Mouse (Mus musculus): Measurements from ENCODE around the gene Lrrc29. TPM values are rescaled to one million over a fixed set of nuclear protein-coding genes. Genes with fewer than 3 reads are reported as not detected.

Lrrc29 gene
- total and polyA plus RNA-seq, 2 experiments = 3.0 to 12.9 TPM

DNA sequence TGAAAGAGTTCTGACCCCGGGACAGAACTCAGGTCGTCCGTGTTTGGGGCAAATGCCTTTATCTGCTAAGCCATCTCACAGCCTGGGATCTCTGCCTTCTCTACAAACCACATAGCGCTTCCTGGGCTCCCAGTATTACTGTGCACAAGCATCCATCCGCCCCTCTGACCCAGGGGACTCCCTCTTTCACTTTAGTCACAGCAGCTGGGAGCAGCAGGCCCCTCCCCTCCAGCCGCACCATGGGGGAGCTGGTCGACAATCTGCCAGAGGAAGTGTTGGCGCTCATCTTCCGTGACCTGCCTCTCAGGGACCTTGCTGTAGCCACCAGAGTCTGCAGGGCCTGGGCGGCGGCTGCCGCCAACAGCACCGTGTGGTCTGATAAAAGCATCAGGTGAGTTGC, 59.3 kb downstream of the Lrrc29 start:
- Histone ChIP-seq H3K4me1 (ENCODE audit: control insufficient read depth, insufficient read depth, low read length) (peaks cover 20% of the 10 kb centered on the region), H3K27me3 (ENCODE audit: control insufficient read depth, insufficient read depth, low read length) (no peaks in the 10 kb centered on the region)

DNA sequence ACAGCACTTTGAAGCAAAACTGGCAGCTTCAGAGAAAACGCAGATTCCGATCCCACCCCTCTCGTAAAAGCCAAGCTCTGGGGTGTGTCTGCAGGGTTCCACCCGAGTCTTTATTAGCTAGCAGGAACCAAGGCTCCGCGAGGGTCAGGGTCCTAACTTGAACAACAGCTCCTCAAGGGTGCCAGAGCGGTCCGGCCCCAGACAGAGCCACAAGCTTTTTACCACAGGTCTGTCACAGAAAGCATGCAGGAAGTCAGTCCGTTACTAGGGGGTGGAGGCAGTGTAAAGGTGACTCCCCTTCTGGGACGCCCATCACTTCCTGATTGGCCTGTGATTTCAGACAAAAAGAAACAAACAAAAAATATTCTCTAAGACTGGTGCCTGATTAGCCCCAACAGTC, 61.0 kb downstream of the Lrrc29 start:
- peak; percentile 78 for DNase-seq (ENCODE audit: extremely low read depth, low read depth, low spot score)

More for the DNA sequence above, 59.3 kb downstream of the Lrrc29 start:
- Histone ChIP-seq H3K27ac (replicated peaks; ENCODE audit: insufficient read depth, low read depth, low read length) (no peak overlapping the region), H3K36me3 (ENCODE audit: control insufficient read depth, insufficient read depth, low read length) (no peaks in the 10 kb centered on the region), H3K4me3 (ENCODE audit: insufficient read depth, low read depth, low read length) (no peak overlapping the region), H3K79me2 (ENCODE audit: control insufficient read depth, insufficient read depth, low read length) (peaks cover 14% of the 10 kb centered on the region), H3K9ac (ENCODE audit: low read depth, low read length) (no peak overlapping the region)
- TF ChIP-seq CTCF (IDR thresholded peaks at IDR 0.05; ENCODE audit: low read depth, low read length) (no peak), POLR2A (IDR thresholded peaks at IDR 0.05; ENCODE audit: extremely low read depth, insufficient read depth, low read length) (no peak)
- DNase-seq (ENCODE audit: extremely low read depth, low read depth, low spot score) = no peak
- 88% methylated on average over 13 of the region's 13 CpGs for WGBS

DNA sequence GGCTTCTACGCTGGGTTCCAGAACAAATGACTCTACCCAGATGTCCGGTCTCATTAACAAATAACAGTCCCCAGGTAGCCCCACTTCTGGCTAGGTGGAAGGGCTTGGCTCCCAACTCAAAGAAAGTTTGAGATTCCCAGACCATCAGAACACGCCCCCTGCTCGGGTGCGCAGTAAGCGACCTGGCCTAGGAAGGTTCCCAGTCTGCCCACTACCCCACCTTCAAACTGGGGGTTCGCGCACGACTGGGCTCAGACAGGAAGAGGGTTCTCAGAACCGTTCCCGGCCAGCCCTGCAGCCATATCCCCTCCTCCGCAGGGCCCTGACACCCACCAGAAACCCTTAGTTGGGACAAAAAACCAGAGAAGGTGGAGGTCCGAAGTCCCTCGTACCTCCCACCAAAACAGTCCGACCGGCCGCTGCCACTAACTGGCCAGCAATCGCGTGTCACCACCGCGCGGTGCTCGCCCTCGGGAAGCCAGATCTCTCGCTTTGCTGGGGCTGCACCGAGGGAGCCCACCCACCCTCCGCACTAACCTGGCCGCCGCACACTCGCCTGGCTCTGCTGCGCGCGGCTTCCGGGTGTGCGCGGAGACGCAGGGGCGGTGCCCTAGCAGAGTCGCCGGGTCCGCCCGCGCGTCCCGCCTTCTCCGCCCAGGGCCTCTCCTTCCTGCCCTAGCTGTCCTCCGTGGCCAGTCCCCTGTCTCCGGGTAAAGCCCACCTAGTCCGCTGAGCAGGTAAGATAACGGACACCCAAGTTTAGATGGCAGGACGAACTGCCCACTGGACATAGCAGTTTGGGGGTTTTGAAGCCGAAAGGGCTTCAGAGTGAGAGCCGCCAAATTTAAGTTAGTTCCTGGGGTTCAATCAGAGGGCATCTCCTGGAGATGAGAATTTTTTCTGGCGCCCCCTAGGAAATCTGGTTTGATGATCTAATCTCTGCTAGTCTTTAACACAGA, 61.8 kb downstream of the Lrrc29 start, which contains the start of the genes Tradd and Fbxl8:
Gene Tradd, minus strand, starts transcription at position 586 of the 959 bp plus-strand sequence.
Gene Fbxl8, plus strand, starts transcription at position 625 of the 959 bp plus-strand sequence.
- Histone ChIP-seq H3K27me3 (ENCODE audit: control insufficient read depth, insufficient read depth, low read length) (no peaks in the 10 kb centered on the region), H3K4me3 (ENCODE audit: insufficient read depth, low read depth, low read length) (peak within 1 kb of the TSS; percentile 92), H3K36me3 (ENCODE audit: control insufficient read depth, insufficient read depth, low read length) (no peaks in the 10 kb centered on the region), H3K9ac (ENCODE audit: low read depth, low read length) (peak within 1 kb of the TSS; percentile 92), H3K79me2 (ENCODE audit: control insufficient read depth, insufficient read depth, low read length) (peaks cover 14% of the 10 kb centered on the region), H3K4me1 (ENCODE audit: control insufficient read depth, insufficient read depth, low read length) (peaks cover 16% of the 10 kb centered on the region; the same call in 1 of the 2 replicates), H3K27ac (replicated peaks; ENCODE audit: insufficient read depth, low read depth, low read length) (peak within 1 kb of the TSS; percentile 73)
- 1% methylated on average over 54 of the region's 54 CpGs for WGBS
- TF ChIP-seq CTCF (IDR thresholded peaks at IDR 0.05; ENCODE audit: low read depth, low read length) (no peak), POLR2A (IDR thresholded peaks at IDR 0.05; ENCODE audit: extremely low read depth, insufficient read depth, low read length) (peak; percentile 58; the same call in 1 of the 2 replicates)
- peak; percentile 65 for DNase-seq (ENCODE audit: extremely low read depth, low read depth, low spot score)

More for the DNA sequence above, 61.0 kb downstream of the Lrrc29 start:
- no peak for TF ChIP-seq POLR2A (IDR thresholded peaks at IDR 0.05; ENCODE audit: extremely low read depth, insufficient read depth, low read length)
- TF ChIP-seq CTCF (IDR thresholded peaks at IDR 0.05; ENCODE audit: low read depth, low read length) = no peak
- Histone ChIP-seq H3K4me1 (ENCODE audit: control insufficient read depth, insufficient read depth, low read length) (peaks cover 16% of the 10 kb centered on the region), H3K27me3 (ENCODE audit: control insufficient read depth, insufficient read depth, low read length) (no peaks in the 10 kb centered on the region), H3K4me3 (ENCODE audit: insufficient read depth, low read depth, low read length) (peak overlapping the region; percentile 92), H3K79me2 (ENCODE audit: control insufficient read depth, insufficient read depth, low read length) (peaks cover 14% of the 10 kb centered on the region), H3K9ac (ENCODE audit: low read depth, low read length) (peak overlapping the region; percentile 30), H3K36me3 (ENCODE audit: control insufficient read depth, insufficient read depth, low read length) (no peaks in the 10 kb centered on the region), H3K27ac (replicated peaks; ENCODE audit: insufficient read depth, low read depth, low read length) (peak overlapping the region; percentile 73)
- 12% methylated on average over 10 of the region's 10 CpGs for WGBS

DNA sequence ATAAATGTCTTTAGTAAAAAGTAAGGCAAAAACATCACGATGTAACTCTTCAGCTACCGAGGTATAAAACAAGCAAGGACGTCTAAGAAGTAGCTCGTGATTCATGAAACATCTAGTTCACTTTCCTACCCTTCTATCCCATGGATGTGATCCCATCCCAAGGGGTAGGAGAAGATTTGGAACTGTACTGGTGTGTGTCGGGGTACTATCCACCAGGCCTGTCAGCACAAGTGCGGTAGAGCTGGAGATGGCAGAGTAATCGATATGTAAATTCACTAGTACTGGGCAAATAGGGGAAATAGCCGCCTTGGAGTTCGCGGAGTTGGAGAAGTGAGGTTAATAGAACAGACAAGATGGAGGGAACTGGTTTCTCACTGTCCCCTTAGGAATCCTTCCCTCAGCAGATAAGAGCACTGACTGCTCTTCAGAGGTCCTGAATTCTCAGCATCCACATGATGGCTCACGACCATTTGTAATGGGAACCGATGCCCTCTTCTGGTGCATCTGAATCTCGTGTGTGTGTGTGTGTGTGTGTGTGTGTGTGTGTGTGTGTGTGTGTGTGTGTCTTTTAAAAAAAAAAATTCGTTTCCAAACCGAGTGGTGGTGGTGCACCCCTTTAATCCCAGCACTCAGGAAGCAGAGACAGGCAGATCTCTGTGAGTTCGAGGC, 62.7 kb downstream of the Lrrc29 start:
- H3K27ac ChIP-seq (replicated peaks; ENCODE audit: insufficient read depth, low read depth, low read length) = no peak overlapping the region
- H3K36me3 ChIP-seq (ENCODE audit: control insufficient read depth, insufficient read depth, low read length) = no peaks in the 10 kb centered on the region
- peaks cover 15% of the 10 kb centered on the region; the same call in 1 of the 2 replicates for H3K4me1 ChIP-seq (ENCODE audit: control insufficient read depth, insufficient read depth, low read length)
- H3K79me2 ChIP-seq (ENCODE audit: control insufficient read depth, insufficient read depth, low read length) = peaks cover 13% of the 10 kb centered on the region
- DNase-seq (ENCODE audit: extremely low read depth, low read depth, low spot score) = no peak
- H3K4me3 ChIP-seq (ENCODE audit: insufficient read depth, low read depth, low read length) = no peak overlapping the region
- no peak overlapping the region for H3K9ac ChIP-seq (ENCODE audit: low read depth, low read length)
- 45% methylated on average over 16 of the region's 16 CpGs for WGBS
- TF ChIP-seq POLR2A (IDR thresholded peaks at IDR 0.05; ENCODE audit: extremely low read depth, insufficient read depth, low read length) = no peak
- no peak for TF ChIP-seq CTCF (IDR thresholded peaks at IDR 0.05; ENCODE audit: low read depth, low read length)
- no peaks in the 10 kb centered on the region for H3K27me3 ChIP-seq (ENCODE audit: control insufficient read depth, insufficient read depth, low read length)

Other genes with a start within 250 kb of the Lrrc29 start
- 271 and 504 TPM in 2 replicates for gene Ces3b, start 242.5 kb downstream of the Lrrc29 start, total RNA-seq (2014; rRNA removed)
- gene Ces3b, start 242.5 kb downstream of the Lrrc29 start, polyA plus RNA-seq (2012; rRNA removed) = 213 and 453 TPM in 2 replicates
- 0.13 and 0.55 TPM in 2 replicates for gene Ces4a, start 194.5 kb downstream of the Lrrc29 start, total RNA-seq (2014; rRNA removed)
- 0.09 and 0.93 TPM in 2 replicates for gene Ces4a, start 194.5 kb downstream of the Lrrc29 start, polyA plus RNA-seq (2012; rRNA removed)
- 13.2 and 15.7 TPM in 2 replicates for gene Cbfb, start 155.6 kb downstream of the Lrrc29 start, total RNA-seq (2014; rRNA removed)
- 1.8 and 2.8 TPM in 2 replicates for gene Cbfb, start 155.6 kb downstream of the Lrrc29 start, polyA plus RNA-seq (2012; rRNA removed)
- 67.3 and 67.5 TPM in 2 replicates for gene D230025D16Rik, start 101.1 kb downstream of the Lrrc29 start, total RNA-seq (2014; rRNA removed)
- 39.0 and 54.9 TPM in 2 replicates for gene D230025D16Rik, start 101.1 kb downstream of the Lrrc29 start, polyA plus RNA-seq (2012; rRNA removed)
- gene B3gnt9, start 71.1 kb downstream of the Lrrc29 start, total RNA-seq (2014; rRNA removed) = 0.74 and 0.87 TPM in 2 replicates
- gene B3gnt9, start 71.1 kb downstream of the Lrrc29 start, polyA plus RNA-seq (2012; rRNA removed) = 1.2 and 1.4 TPM in 2 replicates
- 11.8 and 12.3 TPM in 2 replicates for gene Tradd, start 61.7 kb downstream of the Lrrc29 start, total RNA-seq (2014; rRNA removed)
- gene Tradd, start 61.7 kb downstream of the Lrrc29 start, polyA plus RNA-seq (2012; rRNA removed) = 16.1 and 18.6 TPM in 2 replicates
- gene Fbxl8, start 61.6 kb downstream of the Lrrc29 start, total RNA-seq (2014; rRNA removed) = 1.9 and 3.4 TPM in 2 replicates
- gene Fbxl8, start 61.6 kb downstream of the Lrrc29 start, polyA plus RNA-seq (2012; rRNA removed) = 6.7 and 7.3 TPM in 2 replicates
- gene Hsf4, start 56.5 kb downstream of the Lrrc29 start, total RNA-seq (2014; rRNA removed) = 4.4 and 4.8 TPM in 2 replicates
- gene Hsf4, start 56.5 kb downstream of the Lrrc29 start, polyA plus RNA-seq (2012; rRNA removed) = 9.4 and 11.0 TPM in 2 replicates
- 0.27 and 0.37 TPM in 2 replicates for gene Nol3, start 50.1 kb downstream of the Lrrc29 start, total RNA-seq (2014; rRNA removed)
- gene Nol3, start 50.1 kb downstream of the Lrrc29 start, polyA plus RNA-seq (2012; rRNA removed) = 0.40 and 0.43 TPM in 2 replicates
- gene 4931428F04Rik, start 36.4 kb downstream of the Lrrc29 start, total RNA-seq (2014; rRNA removed) = 0.46 and 1.0 TPM in 2 replicates
- 0.92 and 1.7 TPM in 2 replicates for gene 4931428F04Rik, start 36.4 kb downstream of the Lrrc29 start, polyA plus RNA-seq (2012; rRNA removed)
- 3.6 TPM in 2 replicates for gene Exoc3l, start 30.2 kb downstream of the Lrrc29 start, total RNA-seq (2014; rRNA removed)
- 4.6 and 9.3 TPM in 2 replicates for gene Exoc3l, start 30.2 kb downstream of the Lrrc29 start, polyA plus RNA-seq (2012; rRNA removed)
- gene E2f4, start 28.6 kb downstream of the Lrrc29 start, total RNA-seq (2014; rRNA removed) = 4.4 and 7.2 TPM in 2 replicates
- 41.7 and 59.0 TPM in 2 replicates for gene E2f4, start 28.6 kb downstream of the Lrrc29 start, polyA plus RNA-seq (2012; rRNA removed)
- gene Elmo3, start 20.7 kb downstream of the Lrrc29 start, total RNA-seq (2014; rRNA removed) = 16.8 and 19.5 TPM in 2 replicates
- 32.4 and 33.4 TPM in 2 replicates for gene Elmo3, start 20.7 kb downstream of the Lrrc29 start, polyA plus RNA-seq (2012; rRNA removed)
- gene Tmem208, start 76 bp upstream of the Lrrc29 start, total RNA-seq (2014; rRNA removed) = 97.9 and 104 TPM in 2 replicates
- 87.5 and 90.9 TPM in 2 replicates for gene Tmem208, start 76 bp upstream of the Lrrc29 start, polyA plus RNA-seq (2012; rRNA removed)
- gene Fhod1, start 21.7 kb upstream of the Lrrc29 start, total RNA-seq (2014; rRNA removed) = 1.7 and 1.9 TPM in 2 replicates
- gene Fhod1, start 21.7 kb upstream of the Lrrc29 start, polyA plus RNA-seq (2012; rRNA removed) = 3.2 and 7.8 TPM in 2 replicates
- gene Slc9a5, start 22.6 kb upstream of the Lrrc29 start, total RNA-seq (2014; rRNA removed) = under 0.01 and 0.20 TPM in 2 replicates
- 0.15 and 0.53 TPM in 2 replicates for gene Slc9a5, start 22.6 kb upstream of the Lrrc29 start, polyA plus RNA-seq (2012; rRNA removed)
- under 0.01 and 0.13 TPM in 2 replicates for gene Plekhg4, start 47.0 kb upstream of the Lrrc29 start, total RNA-seq (2014; rRNA removed)
- 0.09 TPM in 1 of 2 replicates, not detected in the other for gene Plekhg4, start 47.0 kb upstream of the Lrrc29 start, polyA plus RNA-seq (2012; rRNA removed)
- gene Kctd19, start 87.2 kb upstream of the Lrrc29 start, total RNA-seq (2014; rRNA removed) = not detected in 2 replicates
- gene Kctd19, start 87.2 kb upstream of the Lrrc29 start, polyA plus RNA-seq (2012; rRNA removed) = not detected in 2 replicates
- not detected in 2 replicates for gene Lrrc36, start 87.3 kb upstream of the Lrrc29 start, total RNA-seq (2014; rRNA removed)
- not detected in 2 replicates for gene Lrrc36, start 87.3 kb upstream of the Lrrc29 start, polyA plus RNA-seq (2012; rRNA removed)
- 0.47 and 0.65 TPM in 2 replicates for gene Tppp3, start 145.2 kb upstream of the Lrrc29 start, total RNA-seq (2014; rRNA removed)
- 0.51 and 0.80 TPM in 2 replicates for gene Tppp3, start 145.2 kb upstream of the Lrrc29 start, polyA plus RNA-seq (2012; rRNA removed)
- 1.9 and 2.3 TPM in 2 replicates for gene Zdhhc1, start 170.6 kb upstream of the Lrrc29 start, total RNA-seq (2014; rRNA removed)
- gene Zdhhc1, start 170.6 kb upstream of the Lrrc29 start, polyA plus RNA-seq (2012; rRNA removed) = 2.3 and 4.5 TPM in 2 replicates
- not detected in 2 replicates for gene Hsd11b2, start 192.5 kb upstream of the Lrrc29 start, total RNA-seq (2014; rRNA removed)
- 0.09 and 0.12 TPM in 2 replicates for gene Hsd11b2, start 192.5 kb upstream of the Lrrc29 start, polyA plus RNA-seq (2012; rRNA removed)
- 63.5 and 85.9 TPM in 2 replicates for gene Atp6v0d1, start 239.8 kb upstream of the Lrrc29 start, total RNA-seq (2014; rRNA removed)
- 77.2 and 82.0 TPM in 2 replicates for gene Atp6v0d1, start 239.8 kb upstream of the Lrrc29 start, polyA plus RNA-seq (2012; rRNA removed)

Measured in liver, adult 2 months (tissue).